In the genomic region with DNA sequence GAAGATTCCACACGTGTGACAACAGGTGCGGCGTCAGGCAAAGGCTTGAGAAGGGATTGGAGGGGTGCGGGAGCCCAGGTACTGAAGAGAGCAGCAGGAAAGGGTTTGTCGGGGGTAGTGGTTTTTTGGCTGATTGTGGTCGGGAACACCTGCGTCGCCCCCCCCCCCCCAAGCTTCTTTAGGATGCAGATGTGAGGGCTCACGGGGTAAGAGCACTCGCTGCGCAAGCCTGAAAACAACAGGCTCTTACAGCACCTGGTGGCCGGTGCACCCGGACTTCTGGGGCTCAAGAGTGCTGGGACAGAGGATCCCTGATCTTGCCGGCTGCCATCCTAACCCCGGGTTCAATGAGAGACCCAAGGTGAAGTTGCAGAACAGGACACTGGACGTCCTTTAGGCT, we compare ENCODE assay signal across 11 mouse cellular contexts.
DNase-seq lines count a peak whose midpoint lies in the region; ATAC-seq and TF ChIP-seq lines count a peak whose summit lies in the region.
"Had no signal": no experiment of that assay in that cellular context is flagged by ENCODE, and none has a peak within 500 bp of the region (broad histone marks: within the 10 kb centered on the region; RNA-seq: fewer than 3 reads in every experiment).

No protein-coding gene starts in this region.

- H3K4me3 ChIP-seq in ES-Bruce4 (ENCODE audit: low read depth, low read length): no peak overlapping the region
- H3K4me3 ChIP-seq in embryonic facial prominence, embryonic 13.5 days: no peak overlapping the region
- H3K4me3 ChIP-seq in hindbrain, embryonic 15.5 days: no peak overlapping the region
- 0 out of 2 replicates have a peak overlapping the region, but pooled peaks have one; percentile 5 for H3K4me3 ChIP-seq in neural tube, embryonic 13.5 days

- no peaks in the 10 kb centered on the region for H3K36me3 ChIP-seq in ES-Bruce4 (ENCODE audit: control insufficient read depth, insufficient read depth, low read length, poor library complexity, severe bottlenecking)
- H3K36me3 ChIP-seq in embryonic facial prominence, embryonic 13.5 days: no peaks in the 10 kb centered on the region
- H3K36me3 ChIP-seq in hindbrain, embryonic 15.5 days: no peaks in the 10 kb centered on the region
- H3K36me3 ChIP-seq in neural tube, embryonic 13.5 days: no peaks in the 10 kb centered on the region

- 8% methylated on average over 16 of the region's 16 CpGs for WGBS in embryonic facial prominence, embryonic 13.5 days
- 7% methylated on average over 16 of the region's 16 CpGs for WGBS in hindbrain, embryonic 15.5 days
- WGBS in neural tube, embryonic 13.5 days: 11% methylated on average over 16 of the region's 16 CpGs

- no peaks in the 10 kb centered on the region for H3K27me3 ChIP-seq in ES-Bruce4 (ENCODE audit: control insufficient read depth, insufficient read depth, low read length, poor library complexity, severe bottlenecking)
- peaks cover 24% of the 10 kb centered on the region for H3K27me3 ChIP-seq in embryonic facial prominence, embryonic 13.5 days
- H3K27me3 ChIP-seq in hindbrain, embryonic 15.5 days: no peaks in the 10 kb centered on the region
- H3K27me3 ChIP-seq in neural tube, embryonic 13.5 days: peaks cover 32% of the 10 kb centered on the region

- DNase-seq in layer of hippocampus, adult 8-10 months (ENCODE audit: low spot score in 2 of 2): no peak
- no peak for DNase-seq in cerebellum, adult 11 months
- no peak for DNase-seq in lung, postnatal 10 days
- DNase-seq: heart, postnatal 10 days; right cerebral cortex, postnatal 25 days had no signal

- no peak for ATAC-seq in embryonic facial prominence, embryonic 13.5 days (ENCODE audit: insufficient number of reproducible peaks, insufficient read depth, low FRiP score, low TSS enrichment, low read depth)
- ATAC-seq in hindbrain, embryonic 15.5 days (ENCODE audit: low FRiP score, low read depth): no peak; the same call in 1 of the 2 replicates
- ATAC-seq in neural tube, embryonic 13.5 days (ENCODE audit: low read depth): no peak

- no peaks in the 10 kb centered on the region for H3K9me3 ChIP-seq in ES-Bruce4 (replicated peaks; ENCODE audit: control insufficient read depth, insufficient read depth, low read length, poor library complexity, severe bottlenecking)
- no peaks in the 10 kb centered on the region for H3K9me3 ChIP-seq in embryonic facial prominence, embryonic 13.5 days
- H3K9me3 ChIP-seq in hindbrain, embryonic 15.5 days: no peaks in the 10 kb centered on the region
- H3K9me3 ChIP-seq in neural tube, embryonic 13.5 days: no peaks in the 10 kb centered on the region

- 0 out of 2 replicates have a peak overlapping the region, but pooled peaks have one; percentile 9 for H3K27ac ChIP-seq in ES-Bruce4 (ENCODE audit: insufficient read depth, low read length)
- no peak overlapping the region for H3K27ac ChIP-seq in embryonic facial prominence, embryonic 13.5 days
- H3K27ac ChIP-seq in hindbrain, embryonic 15.5 days (replicated peaks): no peak overlapping the region
- no peak overlapping the region for H3K27ac ChIP-seq in neural tube, embryonic 13.5 days (replicated peaks)
- H3K27ac ChIP-seq: layer of hippocampus, adult 2 months; liver, embryonic 14.5 days had no signal

- TF ChIP-seq EP300 in ES-Bruce4 (IDR thresholded peaks at IDR 0.05; ENCODE audit: insufficient read depth, low read depth, low read length): peak; percentile 65; the same call in 1 of the 2 replicates

- no peak for TF ChIP-seq POLR2A in ES-Bruce4 (IDR thresholded peaks at IDR 0.05; ENCODE audit: insufficient read depth, low read length)

- no peak overlapping the region for H3K9ac ChIP-seq in ES-Bruce4 (ENCODE audit: low read depth, poor library complexity, severe bottlenecking)
- no peak overlapping the region for H3K9ac ChIP-seq in embryonic facial prominence, embryonic 13.5 days
- no peak overlapping the region for H3K9ac ChIP-seq in hindbrain, embryonic 15.5 days
- no peak overlapping the region for H3K9ac ChIP-seq in neural tube, embryonic 13.5 days
- H3K9ac ChIP-seq: liver, embryonic 14.5 days had no signal

- TF ChIP-seq CTCF in ES-Bruce4 (IDR thresholded peaks at IDR 0.05; ENCODE audit: low read depth, low read length): no peak

- peaks cover 3% of the 10 kb centered on the region for H3K4me1 ChIP-seq in ES-Bruce4 (ENCODE audit: control insufficient read depth, insufficient read depth, low read length)
- peaks cover 13% of the 10 kb centered on the region for H3K4me1 ChIP-seq in embryonic facial prominence, embryonic 13.5 days
- peaks cover 15% of the 10 kb centered on the region for H3K4me1 ChIP-seq in hindbrain, embryonic 15.5 days (replicated peaks)
- peaks cover 25% of the 10 kb centered on the region for H3K4me1 ChIP-seq in neural tube, embryonic 13.5 days (replicated peaks)

- H3K4me2 ChIP-seq in embryonic facial prominence, embryonic 13.5 days: peak overlapping the region; percentile 57; the same call in 1 of the 2 replicates
- peak overlapping the region; percentile 62 for H3K4me2 ChIP-seq in hindbrain, embryonic 15.5 days
- peak overlapping the region; percentile 58 for H3K4me2 ChIP-seq in neural tube, embryonic 13.5 days
